Mouse (Mus musculus): Measurements from ENCODE around the gene Slc35f6. TPM values are rescaled to one million over a fixed set of nuclear protein-coding genes. Genes with fewer than 3 reads are reported as not detected.
"Not testable (repeated sequence)": the region's sequence is repeated elsewhere in the genome, so short reads cannot be mapped to it uniquely, and the experiment has no call there.

Gene Slc35f6
- polyA plus RNA-seq, 1 experiment from 2014 or later: 28.7 TPM

DNA sequence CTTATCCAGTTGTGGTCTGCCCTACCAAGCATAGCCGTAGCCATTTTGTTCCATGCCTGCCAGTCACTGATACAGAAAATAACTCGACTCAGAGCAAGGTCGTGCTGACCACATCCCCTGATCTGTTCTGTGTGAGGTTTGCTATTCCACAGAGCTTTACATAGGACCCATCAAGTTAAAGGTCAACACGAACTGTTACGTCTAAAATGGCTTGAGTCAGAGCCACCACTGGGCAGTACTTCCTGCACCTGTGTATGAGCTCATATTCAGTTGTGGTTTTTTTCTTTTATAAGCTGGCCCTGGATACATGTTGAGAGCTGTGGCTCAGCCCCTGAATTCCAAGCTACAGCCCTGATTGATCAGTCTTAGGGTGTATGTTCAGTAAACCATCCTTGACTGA, 31.9 kb downstream of the Slc35f6 start:
- H3K27me3 ChIP-seq (ENCODE audit: control insufficient read depth, insufficient read depth, low read length): no peaks in the 10 kb centered on the region
- DNase-seq (ENCODE audit: low spot score) (no peak), ATAC-seq (ENCODE audit: insufficient read depth, low FRiP score, low TSS enrichment) (no peak)
- no peaks in the 10 kb centered on the region for H3K4me1 ChIP-seq (ENCODE audit: control insufficient read depth, insufficient read depth, low read length)
- no peak overlapping the region for H3K4me2 ChIP-seq (ENCODE audit: low read depth)
- no peaks in the 10 kb centered on the region for H3K9me3 ChIP-seq (ENCODE audit: control insufficient read depth, low read length)
- H3K27ac ChIP-seq (ENCODE audit: low read depth, low read length): no peak overlapping the region
- H3K4me3 ChIP-seq (ENCODE audit: low read depth, low read length): no peak overlapping the region
- H3K9ac ChIP-seq (ENCODE audit: low read length): no peak overlapping the region
- peaks cover 3% of the 10 kb centered on the region; the same call in 1 of the 2 replicates for H3K36me3 ChIP-seq (ENCODE audit: control insufficient read depth, insufficient read depth, low read length)
- 86% methylated on average over 5 of the region's 5 CpGs for WGBS

DNA sequence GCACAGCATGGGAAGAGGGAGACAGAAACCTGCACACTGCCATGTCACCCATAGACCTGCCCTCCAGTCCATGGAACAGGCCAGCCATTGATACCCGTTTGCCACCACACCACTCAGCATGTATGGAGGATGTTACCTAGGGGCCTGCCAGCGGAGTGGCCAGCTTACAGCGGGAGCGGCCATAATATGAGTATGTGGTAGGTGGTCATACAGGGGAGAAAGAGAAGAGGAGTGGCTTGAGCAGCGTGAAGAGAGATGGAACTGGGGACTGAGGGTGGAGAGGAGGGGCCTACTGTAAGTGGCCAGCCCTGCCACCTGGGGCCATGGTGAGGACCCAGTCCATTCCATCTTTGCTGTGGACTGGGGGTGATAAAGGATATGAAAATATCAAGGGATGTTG, 34.2 kb downstream of the Slc35f6 start:
- Histone ChIP-seq H3K4me1 (ENCODE audit: control insufficient read depth, insufficient read depth, low read length) (no peaks in the 10 kb centered on the region), H3K36me3 (ENCODE audit: control insufficient read depth, insufficient read depth, low read length) (no peaks in the 10 kb centered on the region), H3K4me3 (ENCODE audit: low read depth, low read length) (no peak overlapping the region), H3K4me2 (ENCODE audit: low read depth) (no peak overlapping the region), H3K27me3 (ENCODE audit: control insufficient read depth, insufficient read depth, low read length) (no peaks in the 10 kb centered on the region), H3K9me3 (ENCODE audit: control insufficient read depth, low read length) (no peaks in the 10 kb centered on the region), H3K9ac (ENCODE audit: low read length) (no peak overlapping the region), H3K27ac (ENCODE audit: low read depth, low read length) (no peak overlapping the region)
- 85% methylated on average over 5 of the region's 5 CpGs for WGBS
- ATAC-seq (ENCODE audit: insufficient read depth, low FRiP score, low TSS enrichment): no peak
- DNase-seq (ENCODE audit: low spot score): no peak

DNA sequence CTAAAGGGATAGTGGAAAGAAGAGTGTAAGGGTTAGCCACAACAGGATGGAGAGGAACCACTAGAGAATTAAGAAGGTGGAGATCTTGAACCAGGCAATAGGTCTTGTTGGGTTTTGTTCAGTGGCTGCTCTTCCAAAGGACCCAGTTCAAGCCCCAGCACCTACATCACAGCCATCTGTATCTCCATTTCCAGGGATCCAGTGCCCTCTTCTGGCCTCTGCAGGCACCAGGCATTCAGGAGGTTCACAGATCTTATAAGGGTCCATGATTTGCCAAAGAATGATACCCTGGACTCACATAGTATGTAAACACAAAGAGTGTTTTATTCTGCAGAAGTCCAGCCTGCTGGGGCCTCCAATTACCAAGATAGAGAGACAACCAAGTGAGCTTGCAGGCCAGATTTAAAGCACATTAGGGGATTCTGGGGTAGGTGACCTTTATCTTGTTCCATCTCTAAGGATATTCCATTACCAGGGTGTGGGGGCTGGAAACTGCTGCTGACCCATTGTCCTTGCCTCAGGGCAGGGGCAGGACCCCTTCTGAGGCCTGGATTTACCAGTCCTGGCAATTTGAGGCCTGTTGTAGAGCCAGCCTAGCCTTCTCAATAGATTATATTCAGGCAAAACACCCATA, 35.4 kb downstream of the Slc35f6 start:
- no peak for DNase-seq (ENCODE audit: low spot score)
- H3K9ac ChIP-seq (ENCODE audit: low read length): no peak overlapping the region
- H3K36me3 ChIP-seq (ENCODE audit: control insufficient read depth, insufficient read depth, low read length): no peaks in the 10 kb centered on the region
- ATAC-seq (ENCODE audit: insufficient read depth, low FRiP score, low TSS enrichment): no peak
- no peak overlapping the region for H3K27ac ChIP-seq (ENCODE audit: low read depth, low read length)
- no peaks in the 10 kb centered on the region for H3K9me3 ChIP-seq (ENCODE audit: control insufficient read depth, low read length)
- H3K4me1 ChIP-seq (ENCODE audit: control insufficient read depth, insufficient read depth, low read length): no peaks in the 10 kb centered on the region
- no peak overlapping the region for H3K4me3 ChIP-seq (ENCODE audit: low read depth, low read length)
- no peaks in the 10 kb centered on the region for H3K27me3 ChIP-seq (ENCODE audit: control insufficient read depth, insufficient read depth, low read length)
- H3K4me2 ChIP-seq (ENCODE audit: low read depth): no peak overlapping the region

DNA sequence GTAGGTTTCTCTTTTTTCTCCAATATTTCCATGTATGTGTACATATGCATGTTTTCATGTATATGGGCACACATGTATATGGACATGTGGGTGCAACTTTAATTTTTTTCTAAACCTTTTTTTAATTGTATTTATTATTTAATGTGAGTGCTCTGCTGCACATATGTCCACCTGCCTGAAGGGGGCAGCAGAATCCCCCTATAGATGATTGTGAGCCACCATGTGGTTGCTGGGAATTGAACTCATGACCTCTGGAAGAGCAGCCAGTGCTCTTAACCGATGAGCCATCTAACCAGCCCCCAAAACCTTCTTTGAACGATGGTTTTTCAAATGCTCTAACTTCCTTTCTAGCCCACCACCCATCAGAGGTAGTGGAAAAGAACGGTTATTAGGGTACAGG, 36.3 kb downstream of the Slc35f6 start:
- Histone ChIP-seq H3K36me3 (ENCODE audit: control insufficient read depth, insufficient read depth, low read length) (no peaks in the 10 kb centered on the region), H3K9ac (ENCODE audit: low read length) (no peak overlapping the region), H3K27ac (ENCODE audit: low read depth, low read length) (no peak overlapping the region), H3K9me3 (ENCODE audit: control insufficient read depth, low read length) (no peaks in the 10 kb centered on the region), H3K4me2 (ENCODE audit: low read depth) (no peak overlapping the region), H3K4me1 (ENCODE audit: control insufficient read depth, insufficient read depth, low read length) (no peaks in the 10 kb centered on the region), H3K27me3 (ENCODE audit: control insufficient read depth, insufficient read depth, low read length) (no peaks in the 10 kb centered on the region), H3K4me3 (ENCODE audit: low read depth, low read length) (no peak overlapping the region)
- DNase-seq (ENCODE audit: low spot score) (no peak), ATAC-seq (ENCODE audit: insufficient read depth, low FRiP score, low TSS enrichment) (no peak)
- WGBS: 75% methylated on average over 3 of the region's 3 CpGs

DNA sequence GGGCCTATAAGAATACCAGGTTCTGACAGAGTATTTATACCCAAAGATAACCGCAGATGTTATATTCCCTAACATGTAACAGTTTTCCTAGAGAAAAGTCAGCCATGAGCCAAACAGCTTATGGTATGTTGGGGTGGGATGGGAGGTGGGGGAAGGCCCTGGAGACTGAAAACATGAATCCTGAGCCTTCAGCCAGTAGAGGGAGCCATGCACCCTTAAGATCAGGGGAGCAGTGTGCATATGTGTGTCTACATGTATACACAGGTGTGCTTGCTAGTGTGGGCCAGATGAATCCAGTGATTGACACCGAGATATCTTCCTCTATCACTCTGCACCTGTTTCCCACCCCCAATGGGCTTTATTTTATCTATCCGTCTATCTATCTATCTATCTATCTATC, 39.0 kb downstream of the Slc35f6 start:
- Histone ChIP-seq H3K27me3 (ENCODE audit: control insufficient read depth, insufficient read depth, low read length) (no peaks in the 10 kb centered on the region), H3K4me3 (ENCODE audit: low read depth, low read length) (no peak overlapping the region), H3K36me3 (ENCODE audit: control insufficient read depth, insufficient read depth, low read length) (no peaks in the 10 kb centered on the region), H3K9me3 (ENCODE audit: control insufficient read depth, low read length) (no peaks in the 10 kb centered on the region), H3K9ac (ENCODE audit: low read length) (no peak overlapping the region), H3K4me2 (ENCODE audit: low read depth) (no peak overlapping the region), H3K4me1 (ENCODE audit: control insufficient read depth, insufficient read depth, low read length) (no peaks in the 10 kb centered on the region), H3K27ac (ENCODE audit: low read depth, low read length) (no peak overlapping the region)
- 82% methylated on average over 3 of the region's 3 CpGs for WGBS
- no peak for ATAC-seq (ENCODE audit: insufficient read depth, low FRiP score, low TSS enrichment)
- DNase-seq (ENCODE audit: low spot score): peak; percentile 30

DNA sequence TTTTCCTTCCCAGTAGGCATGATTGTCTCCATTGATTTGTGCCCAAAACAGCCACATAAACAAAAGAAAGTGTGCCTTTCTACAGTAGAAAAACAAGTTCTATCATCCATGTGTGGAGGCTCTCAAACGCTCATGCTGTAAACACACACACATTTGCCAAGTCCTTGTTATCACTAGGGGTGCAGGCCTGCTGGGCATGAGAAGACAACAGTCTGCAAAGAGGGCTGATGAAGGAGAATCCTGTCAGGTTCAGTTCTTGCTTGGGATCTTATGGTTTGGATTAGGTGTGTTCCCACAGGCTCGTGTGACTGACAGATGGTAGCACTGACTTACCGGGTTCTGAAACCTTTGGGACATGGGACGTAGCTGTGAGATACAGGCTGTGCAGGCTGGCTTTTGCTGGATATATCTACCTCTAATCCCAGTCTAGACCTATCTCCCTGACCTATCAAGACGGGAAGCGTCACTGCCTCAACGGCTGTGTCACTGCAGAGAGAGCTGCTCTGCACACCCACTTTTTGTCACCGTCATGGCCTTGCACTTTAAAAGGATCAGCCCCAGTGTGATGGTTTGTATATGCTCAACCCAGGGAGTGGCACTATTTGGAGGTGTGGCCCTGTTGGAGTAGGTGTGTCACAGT, 52.7 kb downstream of the Slc35f6 start:
- H3K27ac ChIP-seq (ENCODE audit: low read depth, low read length): no peak overlapping the region
- H3K9ac ChIP-seq (ENCODE audit: low read length): no peak overlapping the region
- H3K9me3 ChIP-seq (ENCODE audit: control insufficient read depth, low read length): no peaks in the 10 kb centered on the region
- no peaks in the 10 kb centered on the region for H3K36me3 ChIP-seq (ENCODE audit: control insufficient read depth, insufficient read depth, low read length)
- H3K27me3 ChIP-seq (ENCODE audit: control insufficient read depth, insufficient read depth, low read length): no peaks in the 10 kb centered on the region
- ATAC-seq (ENCODE audit: insufficient read depth, low FRiP score, low TSS enrichment) (no peak), DNase-seq (ENCODE audit: low spot score) (no peak)
- WGBS: 83% methylated on average over 8 of the region's 8 CpGs
- no peak overlapping the region for H3K4me2 ChIP-seq (ENCODE audit: low read depth)
- no peak overlapping the region for H3K4me3 ChIP-seq (ENCODE audit: low read depth, low read length)
- no peaks in the 10 kb centered on the region for H3K4me1 ChIP-seq (ENCODE audit: control insufficient read depth, insufficient read depth, low read length)

DNA sequence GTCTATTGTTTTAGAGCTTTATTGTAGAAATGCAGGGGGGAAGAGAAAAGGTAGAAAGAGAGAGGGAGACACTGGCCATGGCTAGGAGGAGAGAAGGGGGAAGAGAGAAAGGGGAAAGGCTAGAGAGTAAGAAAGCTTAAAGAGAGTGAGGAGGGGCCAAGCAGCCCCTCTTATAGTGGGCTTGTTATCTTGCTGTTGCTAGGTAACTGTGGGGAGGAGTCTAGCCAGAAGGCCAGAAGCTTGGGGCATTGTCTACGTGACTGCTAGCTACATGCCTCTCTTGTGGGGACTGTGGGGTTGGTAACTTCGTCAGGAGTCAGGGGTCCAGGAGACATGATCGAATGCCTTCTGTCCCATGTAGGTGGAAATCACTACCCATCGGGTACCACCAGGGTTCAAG, 53.6 kb downstream of the Slc35f6 start:
- H3K4me2 ChIP-seq (ENCODE audit: low read depth); ATAC-seq (ENCODE audit: insufficient read depth, low FRiP score, low TSS enrichment); H3K27me3 ChIP-seq (ENCODE audit: control insufficient read depth, insufficient read depth, low read length); H3K9me3 ChIP-seq (ENCODE audit: control insufficient read depth, low read length); H3K9ac ChIP-seq (ENCODE audit: low read length); H3K4me1 ChIP-seq (ENCODE audit: control insufficient read depth, insufficient read depth, low read length); H3K36me3 ChIP-seq (ENCODE audit: control insufficient read depth, insufficient read depth, low read length); H3K27ac ChIP-seq (ENCODE audit: low read depth, low read length); H3K4me3 ChIP-seq (ENCODE audit: low read depth, low read length); DNase-seq (ENCODE audit: low spot score): not testable (repeated sequence)
- 37% methylated on average over 4 of the region's 4 CpGs for WGBS

DNA sequence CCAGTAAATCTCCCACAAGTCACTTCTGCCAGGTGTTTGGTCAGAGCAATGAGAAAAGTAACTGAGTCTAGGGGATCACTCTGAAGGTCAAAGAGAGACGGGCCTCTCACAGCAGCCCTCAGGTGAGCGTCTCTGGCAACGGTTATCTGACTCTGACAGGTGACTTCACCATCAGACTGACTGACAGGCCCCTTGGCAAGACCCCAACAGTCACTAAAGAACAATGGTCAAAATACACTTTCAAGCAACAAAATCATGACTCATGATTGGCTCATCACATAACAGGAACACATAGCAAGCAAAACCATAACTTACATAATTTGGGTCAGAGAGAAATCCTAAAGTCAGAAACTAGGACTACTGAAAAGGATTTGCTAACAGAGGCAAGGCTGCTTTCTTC, 54.1 kb downstream of the Slc35f6 start:
- Histone ChIP-seq H3K4me1 (ENCODE audit: control insufficient read depth, insufficient read depth, low read length) (no peaks in the 10 kb centered on the region), H3K9me3 (ENCODE audit: control insufficient read depth, low read length) (no peaks in the 10 kb centered on the region), H3K4me3 (ENCODE audit: low read depth, low read length) (no peak overlapping the region), H3K9ac (ENCODE audit: low read length) (no peak overlapping the region), H3K36me3 (ENCODE audit: control insufficient read depth, insufficient read depth, low read length) (no peaks in the 10 kb centered on the region), H3K4me2 (ENCODE audit: low read depth) (no peak overlapping the region), H3K27me3 (ENCODE audit: control insufficient read depth, insufficient read depth, low read length) (no peaks in the 10 kb centered on the region), H3K27ac (ENCODE audit: low read depth, low read length) (no peak overlapping the region)
- WGBS: 92% methylated on average over 3 of the region's 3 CpGs
- ATAC-seq (ENCODE audit: insufficient read depth, low FRiP score, low TSS enrichment) (no peak), DNase-seq (ENCODE audit: low spot score) (no peak)

All from neural tube, embryonic 11.5 days (tissue).